Mouse (Mus musculus) frontal cortex, postnatal 25 days (tissue): Measurements from ENCODE around the gene Zfp57.
"Not testable (repeated sequence)": the region's sequence is repeated elsewhere in the genome, so short reads cannot be mapped to it uniquely, and the experiment has no call there.

Experiments
- DNase-seq, 2 experiments: peaks; one replicate each; pipeline ENCODE4 v3.0.0; 2022; ENCODE audit warnings: low spot score in 2 of 2

Gene Zfp57

DNA sequence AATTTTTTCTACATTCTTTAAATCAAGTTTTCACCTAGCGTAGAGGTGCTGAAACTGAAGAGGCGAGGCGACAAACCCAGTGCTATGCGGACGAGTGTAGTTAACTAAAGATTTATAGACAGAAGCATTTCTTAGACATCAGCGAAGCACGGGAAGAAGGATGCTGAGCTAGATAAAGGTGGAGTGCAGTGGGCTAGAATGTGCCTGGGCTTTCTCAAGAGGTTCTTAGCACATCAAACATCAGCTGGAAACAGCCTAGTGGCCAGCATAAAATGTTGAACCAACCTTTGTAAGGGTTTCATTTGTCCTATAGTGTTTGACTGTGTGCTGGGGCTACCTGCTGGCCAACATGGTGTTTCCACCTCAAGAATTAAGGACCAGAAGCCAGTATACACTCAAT is at the start of gene Zfp57:
Gene Zfp57 (plus strand): TSS at position 301 of the 400 bp plus-strand sequence.
- DNase-seq, result no peak

DNA sequence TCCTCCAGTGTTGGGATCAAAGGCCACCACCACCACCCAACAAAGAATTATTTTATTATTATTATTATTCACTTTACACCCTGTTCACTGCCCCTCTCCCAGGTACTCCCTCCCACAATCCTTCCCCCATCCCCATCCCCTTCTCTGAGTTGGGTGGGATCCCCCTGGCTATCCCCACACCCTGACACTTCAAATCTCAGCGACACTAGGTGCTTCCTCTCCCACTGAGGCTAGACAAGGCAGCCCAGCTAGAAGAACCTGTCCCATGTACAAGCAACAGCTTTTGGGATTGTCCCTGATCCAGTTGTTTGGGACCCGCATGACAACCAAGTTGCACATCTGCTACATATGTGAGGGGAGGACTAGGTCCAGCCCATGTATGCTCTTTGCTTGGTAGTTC is 48.3 kb upstream of the Zfp57 start:
- no peak for DNase-seq

DNA sequence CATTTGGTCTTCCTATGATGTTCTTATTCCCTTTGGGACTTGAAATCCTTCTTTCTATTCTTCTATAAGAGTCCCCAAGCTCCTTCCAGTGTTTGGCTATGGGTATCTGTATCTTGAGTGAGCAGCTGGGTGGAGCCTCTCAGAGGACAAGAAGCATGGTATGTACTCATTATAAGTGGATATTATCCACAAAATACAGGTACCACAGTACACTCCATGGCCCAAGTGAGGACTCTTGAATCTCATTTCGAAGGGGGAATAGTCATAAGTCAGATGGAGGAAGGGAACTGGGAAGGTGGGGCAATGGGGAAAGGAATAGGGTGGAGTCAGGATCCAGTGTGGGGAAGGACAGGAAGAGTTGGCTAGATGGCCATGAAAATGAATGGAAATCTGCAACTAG is 47.9 kb upstream of the Zfp57 start:
- no peak for DNase-seq

DNA sequence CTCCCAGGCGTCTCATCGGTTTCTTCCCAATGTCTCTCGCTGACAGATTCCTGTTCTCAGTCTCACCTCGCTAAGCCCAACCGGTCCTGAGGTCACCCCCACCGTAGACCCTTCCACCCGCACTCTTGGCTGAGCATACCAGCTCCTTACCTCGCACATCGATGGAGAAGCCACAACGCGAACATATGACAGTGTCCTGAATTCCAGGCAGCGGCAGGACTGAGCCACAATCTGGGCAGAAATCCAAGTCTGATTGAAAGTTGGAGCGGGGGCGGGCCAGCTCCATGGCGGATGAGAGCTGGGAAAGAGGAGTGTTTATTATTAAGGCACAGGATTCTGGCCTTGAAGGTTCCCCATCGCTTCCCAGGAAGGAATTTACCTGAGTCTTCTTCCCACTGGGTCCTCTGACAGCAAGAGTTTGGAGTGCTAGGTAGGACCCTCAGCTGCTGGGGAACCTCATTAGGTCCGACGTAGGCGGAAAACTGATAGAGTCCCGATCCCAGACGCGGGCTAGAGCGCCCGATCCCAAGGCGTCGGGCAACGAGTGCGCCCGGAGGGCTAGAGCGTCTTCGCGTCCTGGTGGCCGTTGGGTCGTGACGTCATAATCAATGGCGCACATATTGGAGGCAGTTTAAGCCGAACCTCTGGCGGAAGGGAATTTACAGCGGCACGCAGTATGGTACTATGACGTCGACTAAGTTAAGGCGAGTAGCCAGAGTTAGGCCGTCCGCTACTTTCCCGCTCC is 42.8 kb upstream of the Zfp57 start, which contains the start of the genes Znrd1 and Znrd1as:
Gene Znrd1 (minus strand): TSS at position 561 of the 745 bp plus-strand sequence.
Gene Znrd1as (plus strand): TSS at position 594 of the 745 bp plus-strand sequence.
- DNase-seq, result peak; percentile 88 to 92

DNA sequence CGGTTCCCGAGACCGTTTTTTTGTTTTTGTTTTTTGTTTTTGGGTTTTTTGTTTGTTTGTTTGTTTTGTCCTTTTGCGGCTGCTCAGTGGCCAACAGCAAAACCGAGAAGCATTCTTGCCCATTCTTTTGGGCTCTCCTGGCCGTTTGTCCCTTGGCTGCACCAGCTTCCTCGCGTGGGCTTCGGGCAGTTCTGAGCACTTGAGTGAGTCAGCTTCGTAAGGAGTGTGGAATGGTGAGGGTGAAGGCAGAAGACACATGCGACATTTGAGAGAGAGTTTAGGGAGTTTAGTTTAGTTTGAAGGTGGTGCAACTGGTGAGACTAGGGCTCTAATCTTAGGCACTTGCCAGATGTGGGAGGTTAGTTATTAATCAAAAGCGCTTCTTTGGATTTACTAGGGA is 42.1 kb upstream of the Zfp57 start:
- no peak for DNase-seq

DNA sequence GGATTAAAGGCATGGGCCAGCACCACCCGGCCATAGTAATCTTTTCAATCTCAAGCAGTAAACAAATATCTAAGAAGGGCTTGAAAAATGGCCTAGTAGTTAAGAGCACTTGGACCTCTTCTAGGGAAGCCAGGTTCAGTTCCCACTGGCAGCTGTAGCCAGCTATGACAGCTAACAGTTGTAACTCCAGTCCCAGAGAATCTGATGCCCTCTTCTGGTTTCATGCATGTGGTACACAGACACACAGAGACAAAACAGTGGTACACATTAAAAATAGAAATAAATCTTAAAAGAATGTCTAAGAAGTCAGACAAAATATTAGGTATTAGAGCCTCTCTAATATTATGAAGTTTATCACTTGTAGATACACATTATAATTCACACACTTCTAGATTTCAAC is 39.8 kb upstream of the Zfp57 start:
- DNase-seq, result no peak

DNA sequence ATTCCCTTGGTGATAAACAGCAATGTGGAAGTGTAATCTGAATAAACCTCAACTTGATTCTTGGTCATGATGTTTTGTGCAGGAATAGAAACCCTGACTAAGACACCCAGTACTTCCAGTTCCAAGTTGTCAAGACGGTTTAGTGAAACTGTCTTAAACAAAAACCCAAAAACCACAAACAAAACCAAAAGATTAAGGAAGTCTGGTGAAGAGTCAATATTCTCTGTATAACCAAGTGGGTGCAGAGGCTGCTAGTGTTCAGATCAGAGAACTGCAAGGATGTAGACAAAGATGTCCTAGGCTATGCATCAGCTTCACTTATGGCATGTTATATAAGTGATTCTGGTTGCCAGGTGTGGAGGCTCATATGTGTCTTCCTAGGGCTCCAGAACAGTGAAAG is 34.1 kb upstream of the Zfp57 start:
- no peak for DNase-seq

DNA sequence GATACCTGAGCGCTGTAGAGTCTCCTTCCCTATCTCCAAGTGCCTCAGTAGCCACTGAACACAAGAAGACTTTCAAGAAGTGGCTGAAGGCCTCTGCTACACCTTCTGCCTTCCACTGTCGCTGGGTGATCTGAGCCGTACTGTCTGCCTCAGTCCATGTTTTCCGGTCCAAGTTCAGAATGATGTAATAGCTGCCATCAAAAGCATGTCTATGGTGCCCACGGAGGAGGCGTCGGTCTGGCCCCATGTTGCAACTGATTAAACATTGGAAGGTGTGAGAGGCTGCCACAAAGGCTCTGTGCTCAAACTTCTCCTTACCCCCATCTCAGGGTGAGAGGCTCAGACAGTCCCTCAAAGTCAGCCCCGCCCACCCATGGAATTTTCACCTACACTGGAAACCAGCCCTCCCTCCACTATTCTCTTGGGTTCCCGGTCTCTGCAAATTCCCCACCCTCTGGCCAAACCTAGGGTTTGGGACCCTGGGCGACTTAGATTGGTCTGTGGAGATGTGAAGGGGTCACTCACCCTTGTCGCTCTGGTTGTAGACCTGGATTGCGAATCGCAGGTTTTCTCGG is 30.6 kb upstream of the Zfp57 start:
- DNase-seq, result no peak

DNA sequence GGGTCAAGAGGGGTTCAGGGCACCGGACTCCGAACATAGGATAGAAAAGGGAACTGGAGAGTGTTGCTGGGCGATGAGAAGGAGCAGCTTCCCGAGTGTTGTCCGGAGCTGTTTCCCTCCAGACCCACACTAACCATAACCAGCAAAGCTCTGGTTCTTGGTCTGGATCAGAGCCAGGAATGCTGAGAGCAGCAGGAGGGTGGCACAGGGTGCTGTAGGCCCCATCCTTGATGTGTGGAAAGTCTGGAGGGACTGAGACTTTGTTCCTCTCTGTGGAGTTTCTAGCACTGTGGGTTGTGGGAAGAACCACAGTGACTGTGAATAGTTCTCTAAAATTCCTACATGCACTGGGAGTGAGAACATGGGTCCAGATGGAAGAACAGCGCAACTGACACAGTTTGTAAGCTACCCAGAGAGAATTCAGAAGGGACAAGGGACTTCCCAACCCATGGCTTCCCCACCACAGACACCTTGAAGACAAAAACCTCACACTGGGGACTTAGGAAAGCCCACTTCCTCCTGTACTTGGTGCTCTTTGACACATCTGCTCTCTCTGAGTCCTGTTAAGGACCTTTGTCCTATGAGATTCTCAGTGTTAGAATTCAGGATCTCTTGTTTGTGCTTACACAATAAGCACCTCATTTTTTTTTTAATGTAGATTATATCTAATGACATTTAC is 29.7 kb upstream of the Zfp57 start:
- DNase-seq, result no peak

DNA sequence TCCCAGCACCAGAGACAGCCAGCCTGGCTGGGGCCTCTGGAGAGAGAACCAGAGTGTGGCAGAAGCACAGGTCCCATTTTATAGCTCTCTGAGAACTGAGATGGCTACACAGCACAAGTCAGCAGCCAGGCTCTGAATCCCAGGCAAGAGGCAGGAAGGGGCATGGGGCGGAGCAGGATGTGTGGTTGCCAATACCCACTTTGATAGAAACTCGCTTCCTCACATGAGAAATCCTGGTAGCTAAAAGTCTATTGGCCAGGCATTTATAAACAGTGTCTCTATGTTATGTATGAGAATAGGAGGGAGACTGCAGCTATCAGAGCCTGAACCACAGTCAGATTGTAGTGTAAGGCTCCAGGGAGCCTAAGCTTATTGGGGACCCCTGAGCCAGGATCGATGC is 28.2 kb upstream of the Zfp57 start:
- no peak for DNase-seq

DNA sequence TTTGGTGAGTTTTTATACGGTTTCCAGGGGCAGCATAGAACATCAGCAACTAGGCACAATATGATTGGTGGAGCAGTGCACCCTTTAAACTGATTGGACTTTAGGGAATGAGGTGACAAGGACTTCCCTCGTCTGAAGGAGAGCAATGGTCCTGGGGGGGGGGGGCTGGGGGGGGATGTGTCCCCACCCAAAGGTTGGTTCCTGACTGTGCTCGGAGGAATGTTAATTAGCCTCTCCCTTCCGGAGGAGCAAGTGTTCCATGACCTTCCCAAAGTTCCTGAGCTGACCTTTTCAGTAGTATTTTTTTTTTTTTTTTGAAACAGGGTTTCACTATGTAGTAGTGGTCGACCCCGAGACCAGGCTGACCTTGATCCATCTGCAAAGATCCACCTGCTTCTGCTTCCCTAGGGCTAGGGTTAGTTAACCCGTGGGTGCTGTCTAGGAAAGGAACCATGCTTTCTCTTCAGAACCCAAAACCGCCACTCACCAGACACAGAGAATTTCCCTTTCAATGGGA is 27.6 kb upstream of the Zfp57 start:
- no peak for DNase-seq

DNA sequence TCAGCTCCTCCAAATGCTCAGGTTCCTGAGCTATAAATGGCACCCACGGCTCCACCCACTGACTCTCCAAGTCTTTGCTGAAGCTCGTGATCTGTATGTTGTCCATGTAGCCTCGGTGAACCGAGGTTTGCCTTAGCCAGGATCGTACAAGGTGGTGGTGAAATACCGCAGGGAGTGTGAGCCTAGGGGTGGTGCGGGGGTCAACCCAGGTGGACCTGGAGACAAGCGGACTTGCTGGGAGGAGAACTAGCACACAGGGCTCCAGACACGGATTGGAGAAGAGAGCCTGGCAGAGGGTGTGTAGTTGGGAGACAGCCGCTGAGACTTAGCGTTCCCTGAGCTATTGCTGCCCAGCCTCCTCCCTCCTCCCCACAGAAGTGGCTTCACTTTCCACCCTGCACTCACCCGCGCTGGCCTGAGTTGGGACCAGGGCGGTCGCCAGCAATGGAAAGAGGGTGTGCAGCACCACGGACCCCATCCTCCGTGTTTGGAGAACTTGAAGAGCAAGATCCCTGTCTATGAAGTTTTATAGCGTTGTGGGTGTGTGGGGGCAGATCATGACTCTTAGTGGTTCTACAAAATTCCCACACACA is 19.6 kb upstream of the Zfp57 start, which contains the start of gene 2410137M14Rik:
Gene 2410137M14Rik (minus strand): TSS at position 17 of the 593 bp plus-strand sequence.
- DNase-seq, result peak in 1 of 2 experiments; percentile 24

DNA sequence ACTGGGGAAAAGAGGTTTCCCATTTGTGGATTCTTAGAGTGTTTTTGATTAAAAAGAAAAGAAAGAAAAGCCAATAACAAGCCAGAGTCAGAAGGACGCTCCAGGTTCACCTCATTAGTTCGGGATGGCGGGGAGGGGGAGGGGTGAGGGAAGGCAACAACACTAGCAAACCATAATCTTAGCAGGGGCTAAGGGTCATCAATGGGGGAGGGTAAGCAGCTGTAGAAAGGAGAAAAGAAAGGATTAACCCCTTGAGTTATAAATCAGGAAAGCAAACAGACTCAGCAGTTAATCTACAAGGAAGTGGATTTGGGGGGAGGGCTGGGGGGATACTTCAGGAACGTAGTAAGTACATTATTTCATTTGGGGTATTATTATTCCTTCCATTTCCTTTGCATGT is 19.1 kb upstream of the Zfp57 start:
- DNase-seq, result no peak

DNA sequence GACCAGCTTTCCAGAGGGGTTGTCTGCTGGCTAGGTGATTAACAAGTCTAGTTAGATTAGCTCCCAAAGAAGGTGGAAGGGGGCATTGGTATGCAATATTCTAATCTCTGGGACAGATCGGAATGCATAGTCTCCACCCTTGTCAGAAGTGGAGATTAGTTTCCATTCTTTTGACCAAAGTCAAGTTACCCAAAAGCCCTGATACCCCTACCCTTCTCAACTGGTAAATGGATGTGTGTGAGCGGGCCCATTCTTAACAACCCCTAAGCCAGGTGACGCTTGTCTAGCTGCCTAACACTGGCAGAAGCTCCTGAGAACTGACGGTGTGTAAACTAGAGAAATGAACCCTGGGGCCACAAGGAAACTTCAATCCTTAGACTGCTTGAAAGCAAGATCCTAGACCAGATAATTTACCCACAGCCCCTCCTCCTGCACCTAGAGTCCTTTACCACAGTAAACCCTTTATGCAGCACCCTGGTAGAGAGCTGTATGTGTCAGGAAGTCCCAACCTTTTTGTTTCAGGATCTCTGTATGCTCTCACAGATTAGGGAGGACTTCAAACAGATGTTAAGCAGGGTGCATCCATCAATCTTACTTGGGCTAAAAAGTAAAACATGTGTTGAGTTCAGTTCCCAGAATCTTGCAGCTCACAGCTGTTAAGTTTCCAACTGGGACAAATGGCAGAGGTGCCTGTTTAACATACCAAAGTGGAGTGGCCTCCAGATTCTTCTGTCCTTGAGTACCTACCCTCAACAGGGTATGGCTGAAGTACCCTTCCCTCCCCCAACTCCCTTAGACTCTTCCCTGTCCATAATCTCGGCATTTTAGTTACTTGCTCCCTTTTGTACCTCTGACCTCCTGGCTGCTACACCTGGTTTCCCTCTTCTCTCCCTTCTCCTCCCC is 18.5 kb upstream of the Zfp57 start:
- DNase-seq, result no peak

DNA sequence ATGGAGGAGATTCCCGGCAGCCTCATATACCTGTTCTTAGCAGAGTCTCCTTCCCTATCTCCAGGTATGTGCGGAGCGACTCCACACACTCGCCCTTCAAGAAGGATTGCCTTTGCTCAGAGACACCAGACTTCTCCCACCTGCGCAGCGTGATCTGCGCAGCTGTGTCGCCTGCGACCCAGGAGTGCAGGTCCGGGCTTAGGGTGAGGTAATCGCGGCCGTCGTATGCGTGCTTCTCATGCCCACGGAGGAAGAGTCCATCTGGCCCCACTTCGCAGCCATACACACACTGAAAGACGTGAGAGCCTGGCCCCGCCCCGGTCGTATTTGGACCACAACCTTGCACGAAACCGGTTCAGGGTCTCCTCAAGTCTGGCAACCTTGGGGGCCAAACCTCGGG is 12.5 kb upstream of the Zfp57 start:
- no peak for DNase-seq

DNA sequence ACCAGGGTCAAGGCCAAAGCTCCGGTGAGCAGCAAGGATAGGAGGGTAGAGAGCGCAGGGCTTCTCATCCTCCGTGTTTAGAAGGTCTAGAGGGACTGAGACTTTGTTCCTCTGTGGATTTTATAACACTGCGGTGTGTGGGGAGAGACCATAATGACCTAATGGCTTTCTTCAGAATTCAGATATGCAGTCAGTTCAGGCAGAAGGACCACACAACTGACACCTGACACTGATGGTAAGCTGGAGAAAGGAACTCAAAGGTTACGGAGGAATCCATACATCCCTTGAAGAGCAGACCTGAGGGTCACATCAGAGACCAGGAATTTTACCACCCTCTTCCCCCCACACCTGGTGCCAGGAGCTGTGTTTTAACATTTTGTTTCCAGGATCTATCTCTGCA is 11.5 kb upstream of the Zfp57 start, which contains the start of gene H2-M5:
Gene H2-M5 (minus strand): TSS at position 101 of the 400 bp plus-strand sequence.
- DNase-seq, result no peak

DNA sequence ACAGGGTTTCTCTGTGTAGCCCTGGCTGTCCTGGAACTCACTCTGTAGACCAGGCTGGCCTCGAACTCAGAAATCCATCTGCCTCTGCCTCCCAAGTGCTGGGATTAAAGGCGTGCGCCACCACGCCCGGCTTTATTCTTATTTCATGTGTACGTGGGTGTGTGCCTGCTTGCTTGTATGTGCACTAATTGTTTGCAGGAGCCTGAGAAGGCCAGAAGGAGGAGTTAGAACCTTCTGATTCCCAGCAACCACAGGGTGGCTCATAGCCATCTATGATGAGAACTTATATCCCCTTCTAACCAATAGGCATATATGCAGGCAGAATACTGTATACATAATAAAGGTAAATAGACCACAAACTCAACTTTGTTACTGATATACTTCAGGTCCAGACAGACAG is 10.3 kb upstream of the Zfp57 start:
- not testable (repeated sequence) for DNase-seq

DNA sequence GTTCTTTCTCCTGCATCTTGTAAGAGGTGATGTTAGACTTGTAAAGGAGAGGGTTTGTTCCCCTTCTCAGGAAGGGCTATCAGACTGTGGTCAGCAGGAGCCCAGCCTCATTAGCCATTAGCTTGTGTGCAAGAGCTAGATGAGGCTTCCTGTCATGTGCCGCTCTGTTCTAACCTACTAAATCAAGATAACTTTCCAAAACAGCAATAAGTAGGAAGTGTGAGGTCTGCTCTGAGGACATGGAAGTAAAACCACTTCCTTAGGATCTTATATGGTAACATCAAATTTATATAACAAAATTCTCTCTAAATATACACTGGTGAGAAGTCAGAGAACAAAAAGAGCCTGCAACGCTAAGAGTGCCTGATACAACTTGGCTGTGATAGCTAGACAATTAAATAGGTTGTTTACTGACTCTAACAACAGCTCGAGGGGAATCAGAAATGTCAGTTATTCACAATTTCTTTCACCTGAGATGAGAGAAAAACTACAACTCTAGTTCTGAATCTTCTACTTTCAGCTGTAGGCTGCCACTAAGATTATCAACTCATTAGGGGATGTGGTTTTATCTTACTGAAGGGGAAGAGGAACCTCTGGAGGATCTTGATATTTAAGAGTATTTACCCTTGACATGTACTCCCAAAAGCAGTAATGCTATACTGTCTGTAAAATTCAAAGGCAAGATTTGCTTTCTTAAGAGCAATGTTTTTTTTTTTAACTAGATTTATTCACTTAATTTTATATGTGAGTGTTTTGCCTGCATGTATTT is 8.4 kb upstream of the Zfp57 start:
- DNase-seq, result no peak

DNA sequence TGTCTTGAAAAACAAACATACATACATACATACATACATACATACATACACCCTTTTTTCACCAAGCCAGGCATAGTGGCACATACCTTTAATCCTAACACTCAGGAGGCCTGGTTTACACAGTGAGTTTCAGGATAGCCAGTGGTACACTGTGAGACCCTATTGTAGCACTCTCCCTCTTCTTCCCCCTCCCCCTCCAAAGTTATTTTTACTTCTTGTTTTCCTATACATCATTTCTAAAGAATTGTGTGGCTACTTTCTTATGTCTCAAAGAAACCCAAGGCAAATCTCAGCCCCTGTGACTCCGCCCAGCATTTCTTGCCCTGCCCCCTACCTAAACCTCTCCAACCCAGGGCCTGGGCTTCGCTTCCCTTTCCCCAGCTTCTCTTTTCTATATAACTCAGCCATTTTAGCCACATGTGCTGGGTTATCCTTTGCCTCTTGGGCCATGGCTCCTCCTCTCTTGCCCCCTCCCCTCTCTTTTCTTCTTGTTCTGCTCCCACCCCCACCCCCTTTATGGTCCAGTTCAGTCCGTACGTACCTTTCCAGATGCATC is 7.1 kb upstream of the Zfp57 start:
- no peak for DNase-seq

DNA sequence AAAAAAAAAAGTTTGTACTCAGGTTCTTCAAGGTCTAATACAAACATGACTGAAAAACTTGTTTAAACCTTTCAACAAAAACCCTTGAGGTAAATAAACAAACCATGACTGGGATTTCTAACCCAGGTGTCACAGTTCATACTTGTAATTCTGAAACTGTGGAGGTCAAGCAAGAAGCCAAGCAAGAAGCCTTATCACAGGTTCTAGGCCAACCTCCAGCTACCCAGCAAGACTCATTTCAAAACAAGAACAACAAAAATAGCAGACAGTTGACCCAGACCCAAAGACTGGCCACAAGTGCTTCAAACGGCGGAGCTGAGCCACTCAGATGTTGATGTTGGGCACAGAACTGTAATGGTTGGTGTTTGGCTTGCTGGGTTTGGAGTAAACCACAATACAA is 6.4 kb upstream of the Zfp57 start:
- DNase-seq, result no peak
